Mouse (Mus musculus): ENCODE results near the gene Lysmd4. TPM values are rescaled to one million over a fixed set of nuclear protein-coding genes. Genes with fewer than 3 reads are reported as not detected.

Gene Lysmd4
- total and polyA plus RNA-seq, 3 experiments: 4.0 to 12.0 (median 5.0) TPM

DNA sequence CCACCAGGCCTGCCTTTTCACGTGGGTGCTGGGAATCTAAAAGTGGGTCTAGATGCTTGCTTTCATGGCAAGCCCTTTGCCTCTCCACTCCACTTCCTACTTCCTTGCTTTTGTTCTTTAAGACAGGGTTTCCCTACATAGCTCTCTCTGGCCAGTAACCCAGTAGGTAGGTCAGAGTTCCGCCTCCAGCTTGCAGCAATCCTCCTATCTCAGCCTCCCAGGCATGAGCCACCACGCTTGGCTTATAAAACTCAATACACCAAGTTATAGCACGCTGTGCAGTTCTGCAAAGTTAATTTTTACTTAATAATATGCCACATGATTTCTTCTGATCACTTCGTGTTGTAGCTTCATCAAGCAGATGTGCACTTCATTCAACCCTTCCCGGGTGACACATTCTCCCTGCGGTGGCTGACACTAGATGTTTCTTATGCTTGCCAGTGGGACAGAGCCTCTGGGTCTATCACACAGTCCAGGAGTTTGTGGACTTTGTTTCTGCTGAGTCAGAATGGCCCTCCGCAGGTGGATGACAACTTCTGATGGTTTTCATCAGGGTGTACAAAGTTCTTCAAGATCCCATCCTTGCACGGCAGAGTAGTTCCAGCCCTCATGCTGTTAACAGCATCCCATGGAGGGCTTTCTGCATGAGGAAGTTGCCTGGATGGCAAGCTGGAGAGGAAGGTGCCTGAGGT is 16.5 kb upstream of the Lysmd4 start:
- Histone ChIP-seq H3K4me3 (replicated peaks in 1 of 3; ENCODE audit: low read depth in 2 of 3, low read length in 2 of 3, poor library complexity in 1 of 3) (no peak overlapping the region), H3K27ac (ENCODE audit: insufficient read depth, low read depth) (no peak overlapping the region), H3K9ac (ENCODE audit: insufficient read depth, low read depth) (no peak overlapping the region), H3K4me2 (ENCODE audit: insufficient read depth, low read depth, poor library complexity, severe bottlenecking) (no peak overlapping the region), H3K27me3 (replicated peaks) (peaks cover 30% of the 10 kb centered on the region), H3K4me1 (ENCODE audit: control insufficient read depth in 1 of 2, insufficient read depth in 2 of 2) (no peaks in the 10 kb centered on the region), H3K36me3 (replicated peaks in 1 of 2; ENCODE audit: control insufficient read depth in 1 of 2, insufficient read depth in 1 of 2, low read length in 1 of 2) (no peaks in the 10 kb centered on the region), H3K79me2 (replicated peaks; ENCODE audit: control insufficient read depth, extremely low read depth, insufficient read depth, poor library complexity, severe bottlenecking) (no peaks in the 10 kb centered on the region), H3K9me3 (replicated peaks; ENCODE audit: low read length) (no peaks in the 10 kb centered on the region)
- TF ChIP-seq BHLHE40 (IDR thresholded peaks at IDR 0.05; ENCODE audit: low read depth, low read length) (no peak), MXI1 (IDR thresholded peaks at IDR 0.05; ENCODE audit: low read depth, low read length) (no peak), CHD1 (IDR thresholded peaks at IDR 0.05; ENCODE audit: low read depth, low read length) (no peak), UBTF (IDR thresholded peaks at IDR 0.05; ENCODE audit: low read depth, low read length) (no peak), POLR2A (IDR thresholded peaks at IDR 0.05; ENCODE audit: low read depth, low read length) (no peak), SIN3A (IDR thresholded peaks at IDR 0.05; ENCODE audit: low read length) (no peak), IRF4 (IDR thresholded peaks at IDR 0.05; ENCODE audit: low read depth, low read length) (no peak), NRF1 (IDR thresholded peaks at IDR 0.05; ENCODE audit: low read depth, low read length) (no peak)
- in situ Hi-C loops (cut with MboI; ENCODE audit: low pct_ligation_motif_present, low pct_unique_long_range_greater_than_20kb, low sequenced_read_pairs) (loop anchor here (5.0 to 25.0 kb wide), 2 partner anchors 369 to 426 kb away; partner anchors contain the start of gene Adamts17), dilution Hi-C loops (cut with MboI; ENCODE audit: extremely low pct_ligation_motif_present, extremely low pct_unique_long_range_greater_than_20kb, low sequenced_read_pairs) (no loop called here)
- no peak for DNase-seq (ENCODE audit: extremely low read depth)

DNA sequence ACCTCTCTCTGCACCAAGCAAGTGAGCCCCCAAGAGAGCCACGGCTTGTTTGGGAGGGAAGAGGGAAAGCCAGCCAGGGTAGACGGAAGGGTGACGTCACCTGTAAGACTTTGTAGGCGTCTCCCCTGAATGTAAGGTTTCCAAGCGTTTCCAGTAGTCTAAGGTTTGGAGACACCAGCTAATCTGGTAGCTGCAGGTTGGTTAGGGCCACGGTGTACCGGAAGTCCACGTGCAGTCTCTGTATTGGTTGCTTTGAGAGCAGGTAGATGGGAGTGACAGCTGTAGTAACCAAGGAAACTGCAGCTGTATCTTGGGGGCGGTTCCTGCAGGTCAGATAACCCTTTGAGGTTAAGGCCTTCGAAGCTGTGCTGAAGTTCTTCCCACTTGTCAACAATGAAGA is 15.8 kb upstream of the Lysmd4 start:
- no peak for DNase-seq (ENCODE audit: extremely low read depth)

DNA sequence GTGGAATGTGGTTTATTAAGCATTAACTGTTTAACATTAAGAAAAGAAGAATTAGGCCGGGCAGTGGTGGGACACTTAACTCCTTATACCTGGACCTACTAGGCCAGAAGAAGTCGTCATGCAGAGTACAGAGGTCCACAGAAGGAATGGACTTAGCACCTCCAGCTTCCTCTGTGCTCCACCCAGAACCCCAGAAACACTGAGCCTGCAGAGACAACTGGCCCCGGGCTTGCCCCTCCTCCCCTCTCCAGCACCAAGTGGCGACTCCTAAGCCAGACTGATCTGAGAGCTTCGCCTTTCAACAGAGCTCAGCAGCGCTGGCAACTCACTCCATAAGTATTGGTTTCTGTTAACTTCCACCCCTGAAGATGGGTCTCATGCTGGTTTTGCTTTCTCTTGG is 14.6 kb upstream of the Lysmd4 start:
- H3K9ac ChIP-seq (ENCODE audit: insufficient read depth, low read depth): no peak overlapping the region
- dilution Hi-C loops (cut with MboI; ENCODE audit: extremely low pct_ligation_motif_present, extremely low pct_unique_long_range_greater_than_20kb, low sequenced_read_pairs) (no loop called here), in situ Hi-C loops (cut with MboI; ENCODE audit: low pct_ligation_motif_present, low pct_unique_long_range_greater_than_20kb, low sequenced_read_pairs) (loop anchor here (5.0 to 25.0 kb wide), 2 partner anchors 370 to 425 kb away; partner anchors contain the start of gene Adamts17)
- no peak for DNase-seq (ENCODE audit: extremely low read depth)
- no peak overlapping the region for H3K4me3 ChIP-seq (replicated peaks in 1 of 3; ENCODE audit: low read depth in 2 of 3, low read length in 2 of 3, poor library complexity in 1 of 3)
- no peaks in the 10 kb centered on the region for H3K9me3 ChIP-seq (replicated peaks; ENCODE audit: low read length)
- H3K36me3 ChIP-seq (replicated peaks in 1 of 2; ENCODE audit: control insufficient read depth in 1 of 2, insufficient read depth in 1 of 2, low read length in 1 of 2): no peaks in the 10 kb centered on the region
- TF ChIP-seq JUND (conservative IDR thresholded peaks at IDR 0.05; ENCODE audit: low read depth, low read length) (no peak), MYC (IDR thresholded peaks at IDR 0.05; ENCODE audit: low read depth, low read length) (no peak), ZNF384 (IDR thresholded peaks at IDR 0.05; ENCODE audit: low read depth, low read length) (no peak), ZC3H11A (IDR thresholded peaks at IDR 0.05; ENCODE audit: low read depth, low read length) (no peak), CHD2 (IDR thresholded peaks at IDR 0.05; ENCODE audit: low read length) (no peak), SIN3A (IDR thresholded peaks at IDR 0.05; ENCODE audit: low read length) (no peak), POLR2AphosphoS2 (IDR thresholded peaks at IDR 0.05; ENCODE audit: low read depth, low read length) (no peak), MXI1 (IDR thresholded peaks at IDR 0.05; ENCODE audit: low read depth, low read length) (no peak), GABPA (IDR thresholded peaks at IDR 0.05; ENCODE audit: insufficient replicate concordance, low read depth, low read length) (no peak), TCF12 (IDR thresholded peaks at IDR 0.05; ENCODE audit: low read depth, low read length) (no peak), POLR2A (IDR thresholded peaks at IDR 0.05; ENCODE audit: low read depth, low read length) (no peak), RCOR1 (conservative IDR thresholded peaks at IDR 0.05; ENCODE audit: low read depth, low read length) (no peak), MAZ (IDR thresholded peaks at IDR 0.05; ENCODE audit: low read depth, low read length) (no peak), CHD1 (IDR thresholded peaks at IDR 0.05; ENCODE audit: low read depth, low read length) (no peak), HCFC1 (IDR thresholded peaks at IDR 0.05; ENCODE audit: low read depth, low read length) (no peak), KAT2A (IDR thresholded peaks at IDR 0.05; ENCODE audit: insufficient replicate concordance, low read length) (no peak), JUN (IDR thresholded peaks at IDR 0.05; ENCODE audit: insufficient read depth, low read depth, low read length) (no peak), NELFE (IDR thresholded peaks at IDR 0.05; ENCODE audit: low read depth, low read length) (no peak)
- H3K27ac ChIP-seq (ENCODE audit: insufficient read depth, low read depth): no peak overlapping the region
- H3K4me2 ChIP-seq (ENCODE audit: insufficient read depth, low read depth, poor library complexity, severe bottlenecking): no peak overlapping the region
- H3K4me1 ChIP-seq (ENCODE audit: control insufficient read depth in 1 of 2, insufficient read depth in 2 of 2): no peaks in the 10 kb centered on the region
- no peaks in the 10 kb centered on the region for H3K79me2 ChIP-seq (replicated peaks; ENCODE audit: control insufficient read depth, extremely low read depth, insufficient read depth, poor library complexity, severe bottlenecking)
- H3K27me3 ChIP-seq (replicated peaks): peaks cover 41% of the 10 kb centered on the region

More for the DNA sequence above, 15.8 kb upstream of the Lysmd4 start:
- Histone ChIP-seq H3K4me3 (replicated peaks in 1 of 3; ENCODE audit: low read depth in 2 of 3, low read length in 2 of 3, poor library complexity in 1 of 3) (no peak overlapping the region), H3K4me1 (ENCODE audit: control insufficient read depth in 1 of 2, insufficient read depth in 2 of 2) (no peaks in the 10 kb centered on the region), H3K9ac (ENCODE audit: insufficient read depth, low read depth) (no peak overlapping the region), H3K9me3 (replicated peaks; ENCODE audit: low read length) (no peaks in the 10 kb centered on the region), H3K79me2 (replicated peaks; ENCODE audit: control insufficient read depth, extremely low read depth, insufficient read depth, poor library complexity, severe bottlenecking) (no peaks in the 10 kb centered on the region), H3K27ac (ENCODE audit: insufficient read depth, low read depth) (no peak overlapping the region), H3K36me3 (replicated peaks in 1 of 2; ENCODE audit: control insufficient read depth in 1 of 2, insufficient read depth in 1 of 2, low read length in 1 of 2) (no peaks in the 10 kb centered on the region), H3K4me2 (ENCODE audit: insufficient read depth, low read depth, poor library complexity, severe bottlenecking) (no peak overlapping the region), H3K27me3 (replicated peaks) (peaks cover 33% of the 10 kb centered on the region)
- dilution Hi-C loops (cut with MboI; ENCODE audit: extremely low pct_ligation_motif_present, extremely low pct_unique_long_range_greater_than_20kb, low sequenced_read_pairs): no loop called here
- in situ Hi-C loops (cut with MboI; ENCODE audit: low pct_ligation_motif_present, low pct_unique_long_range_greater_than_20kb, low sequenced_read_pairs): loop anchor here (5.0 to 25.0 kb wide), 2 partner anchors 369 to 426 kb away; partner anchors contain the start of gene Adamts17
- TF ChIP-seq USF1 (IDR thresholded peaks at IDR 0.05; ENCODE audit: low read depth, low read length) (no peak), CTCF (conservative IDR thresholded peaks at IDR 0.05 in 1 of 2, IDR thresholded peaks at IDR 0.05 in 1 of 2; ENCODE audit: low read depth in 2 of 2, low read length in 2 of 2) (no peak)

Data from CH12.LX (cell line).